Mouse (Mus musculus): ENCODE measurements at regions not wholly inside any gene's neighbourhood (a gene's known extent, or its start where the extent isn't known, plus 50 kb on each side); places are given as distances from the start of the nearest gene placed in this dataset.
"Not testable (repeated sequence)": the region's sequence is repeated elsewhere in the genome, so short reads cannot be mapped to it uniquely, and the experiment has no call there.

DNA sequence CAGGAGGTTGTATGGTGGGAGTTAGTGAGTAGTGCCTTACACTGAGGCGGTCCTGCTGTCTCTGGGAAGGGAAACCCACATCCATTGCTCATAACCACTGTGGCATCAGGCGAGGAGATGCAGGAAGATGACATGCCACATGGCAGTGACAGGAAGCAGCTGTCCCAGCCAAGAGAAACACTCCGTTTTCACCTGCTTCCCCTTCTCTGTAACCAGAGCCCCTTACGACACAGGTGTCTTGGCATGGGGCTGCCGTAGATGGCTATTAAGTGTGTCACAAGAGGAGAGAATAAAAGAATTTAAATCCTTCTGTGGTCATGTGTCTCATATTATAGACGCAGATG lies 81.5 kb upstream of the Gm5148 start:
- peak; percentile 87 for DNase-seq (ENCODE audit: extremely low read depth, insufficient read length, low spot score)

DNA sequence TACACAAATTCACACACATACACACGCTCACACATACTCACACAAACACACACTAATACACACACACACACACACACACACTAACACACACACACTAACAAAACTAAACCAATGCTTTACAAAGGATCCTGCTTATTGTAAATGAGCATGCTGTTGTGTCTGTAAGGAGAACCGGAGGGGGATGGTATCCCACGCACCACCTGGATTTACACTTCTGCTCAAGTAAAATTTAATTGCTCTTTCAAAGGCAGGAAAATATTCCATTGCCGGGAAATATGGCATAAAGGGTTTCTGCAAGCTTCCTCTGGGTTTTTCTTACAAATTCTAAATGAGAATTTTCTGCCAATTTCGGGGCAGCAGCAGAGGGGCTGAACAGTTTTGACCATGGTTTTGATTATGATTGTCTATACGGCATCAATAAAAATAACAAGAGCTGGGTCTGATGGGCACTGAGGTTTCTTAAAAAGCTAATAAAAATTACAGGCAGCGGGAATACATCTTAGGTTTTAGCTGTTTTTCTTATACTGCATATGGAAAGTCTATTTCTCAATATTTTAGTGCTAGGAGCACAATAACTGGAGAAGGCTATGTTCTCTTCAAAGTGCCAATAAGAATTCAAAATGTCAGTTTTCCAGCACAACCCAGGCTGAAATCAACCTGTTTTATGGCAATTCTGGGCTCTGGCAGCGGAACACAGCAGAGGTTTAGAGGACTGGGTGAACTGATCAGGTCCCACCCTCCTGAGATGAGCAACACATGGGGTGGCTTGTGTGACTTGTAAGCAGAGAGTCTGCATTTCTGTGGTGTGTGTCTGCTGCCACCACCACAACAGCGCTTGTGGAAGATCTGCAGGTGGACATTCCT lies 80.9 kb upstream of the Gm5148 start:
- DNase-seq (ENCODE audit: extremely low read depth, insufficient read length, low spot score), result no peak

DNA sequence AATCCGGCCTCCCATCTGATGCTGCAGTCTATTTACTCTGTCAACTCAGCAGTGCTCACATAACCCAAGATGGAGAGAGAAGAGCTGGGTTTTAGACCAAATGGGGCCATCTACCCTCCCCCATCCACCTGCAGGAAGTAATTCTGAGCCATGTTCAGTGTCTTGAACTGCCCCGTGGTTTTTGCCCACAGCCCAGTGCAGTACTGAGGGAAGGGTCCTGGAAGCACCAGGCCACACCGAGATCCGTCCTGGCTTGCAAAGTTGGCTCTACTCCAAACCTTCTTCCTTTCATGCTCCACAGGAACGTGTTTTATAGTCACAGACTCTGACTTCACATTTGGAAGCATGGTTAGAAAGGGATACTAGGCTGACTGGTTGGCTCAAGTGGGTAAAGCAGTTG lies 80.0 kb upstream of the Gm5148 start:
- peak; percentile 52 for DNase-seq (ENCODE audit: extremely low read depth, insufficient read length, low spot score)

DNA sequence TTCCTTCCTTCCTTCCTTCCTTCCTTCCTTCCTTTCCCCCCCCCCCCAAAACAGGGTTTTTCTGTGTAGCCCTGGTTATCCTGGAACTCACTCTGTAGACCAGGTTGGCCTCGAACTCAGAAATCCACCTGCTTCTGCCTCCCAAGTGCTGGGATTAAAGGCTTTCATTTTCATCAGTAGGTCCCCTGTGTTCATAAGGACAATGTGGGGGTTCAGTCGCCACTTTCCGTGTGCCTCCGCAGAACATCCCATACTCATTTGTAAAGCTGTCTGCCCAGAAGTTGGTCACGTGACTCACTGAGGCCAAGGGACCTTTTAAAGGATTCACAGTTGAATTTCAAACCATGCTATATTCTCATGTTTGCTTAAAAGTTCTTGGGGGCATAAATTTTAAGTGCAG lies 79.5 kb upstream of the Gm5148 start:
- DNase-seq (ENCODE audit: extremely low read depth, insufficient read length, low spot score), result not testable (repeated sequence)

DNA sequence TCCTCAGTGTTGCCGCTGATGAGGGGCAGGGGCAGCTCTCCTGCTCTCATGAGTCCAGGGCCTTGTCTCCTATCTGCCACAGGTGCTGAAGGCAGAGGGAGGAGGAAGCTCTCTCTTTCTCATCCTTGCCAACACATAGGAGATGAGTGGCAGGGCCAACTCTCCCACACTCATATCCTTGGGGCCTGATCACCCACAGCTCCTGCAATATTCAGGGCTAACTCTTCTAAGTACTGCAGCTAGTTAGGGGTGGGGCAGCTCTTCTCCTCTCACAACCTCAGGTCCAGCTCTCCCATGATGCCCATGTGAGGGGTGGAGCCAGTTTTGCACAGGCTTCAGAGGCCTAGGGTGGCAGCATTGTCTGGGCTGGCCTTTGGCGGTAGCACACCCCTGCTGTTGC lies 77.3 kb upstream of the Gm5148 start:
- DNase-seq (ENCODE audit: extremely low read depth, insufficient read length, low spot score), result no peak

DNA sequence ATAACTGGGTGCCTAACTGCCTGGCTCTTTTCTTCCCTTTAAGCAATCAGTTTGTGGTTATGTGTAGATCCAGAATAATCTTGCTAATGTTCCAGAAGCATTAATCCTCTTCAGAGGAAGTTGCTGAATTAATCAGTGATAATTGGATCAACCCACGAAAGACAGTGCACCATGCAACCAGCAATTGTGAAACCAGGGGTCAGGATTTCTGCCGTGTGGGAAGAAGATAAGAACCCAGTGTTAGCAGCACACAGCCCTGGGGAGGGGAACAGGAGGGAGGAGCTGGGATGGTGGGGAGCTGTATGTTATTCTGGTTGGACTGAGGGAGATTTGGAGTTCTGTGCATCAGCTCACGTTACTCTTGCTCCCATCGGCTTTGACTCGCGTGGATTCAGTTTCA lies 75.5 kb upstream of the Gm5148 start:
- DNase-seq (ENCODE audit: extremely low read depth, insufficient read length, low spot score), result no peak

DNA sequence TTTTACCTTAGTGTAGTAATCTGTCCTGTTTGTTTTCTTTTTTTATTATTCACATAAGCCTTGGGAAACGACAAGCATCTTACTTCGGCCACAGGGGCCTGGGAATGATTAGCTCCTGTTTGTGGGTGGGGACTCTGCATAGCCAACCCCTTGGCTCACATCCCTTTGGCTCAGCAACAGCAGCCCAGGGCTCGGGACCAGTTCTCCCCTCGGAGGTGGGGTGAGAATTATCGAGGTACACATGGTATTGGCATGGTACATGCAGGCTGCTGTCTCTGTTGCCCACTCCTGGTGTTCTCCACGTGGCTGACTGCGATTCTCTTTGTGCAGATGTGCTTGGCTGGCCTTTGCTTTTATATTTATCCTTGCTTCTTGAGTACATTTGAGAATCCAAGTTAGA lies 65.4 kb upstream of the Gm5148 start:
- DNase-seq (ENCODE audit: extremely low read depth, insufficient read length, low spot score), result no peak

DNA sequence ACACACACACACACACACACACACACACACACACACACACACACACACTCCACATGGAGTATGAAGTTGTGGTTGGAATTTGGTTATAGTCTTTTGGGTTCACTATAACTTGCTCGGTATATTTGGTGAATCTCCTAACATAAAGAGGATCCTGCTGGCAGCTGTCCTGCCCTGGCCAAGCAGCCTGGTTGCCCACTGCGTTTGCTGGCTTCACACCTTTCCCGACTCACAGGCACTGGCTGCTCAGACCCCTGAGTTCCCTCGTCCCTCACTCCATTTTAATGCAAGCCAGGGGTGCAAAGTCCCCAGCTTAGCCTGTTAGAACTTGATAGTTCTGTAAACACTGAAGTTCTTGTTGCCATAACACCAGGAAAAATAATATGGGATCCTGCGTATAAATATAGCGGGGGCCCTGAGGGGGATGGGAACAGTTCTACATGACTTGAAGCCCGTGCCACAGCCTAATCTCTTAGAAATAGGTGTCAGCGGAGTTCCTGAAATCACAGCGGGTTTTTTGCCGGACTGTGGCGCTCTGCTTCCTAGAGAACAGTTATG lies 64.9 kb upstream of the Gm5148 start:
- DNase-seq (ENCODE audit: extremely low read depth, insufficient read length, low spot score), result no peak

DNA sequence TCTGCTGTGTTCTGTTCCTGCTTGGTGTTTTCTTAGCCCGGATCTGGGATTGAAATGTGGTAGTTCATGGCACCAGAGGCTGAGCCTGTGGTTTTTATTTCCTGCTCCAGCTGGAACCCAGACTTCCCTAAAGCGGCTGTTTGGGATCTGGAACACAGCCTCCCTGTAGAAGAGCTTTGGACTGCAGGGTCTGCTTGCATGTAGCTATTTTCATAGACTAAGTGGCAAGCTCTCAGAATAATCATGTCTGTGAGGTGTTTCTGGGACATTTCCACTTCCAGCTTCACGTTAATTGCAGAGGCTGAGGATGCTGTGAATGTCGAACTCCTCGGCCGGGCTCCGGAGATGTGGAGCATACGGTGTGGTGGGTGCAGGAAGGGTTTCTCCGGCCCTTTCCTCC lies 64.1 kb upstream of the Gm5148 start:
- no peak for DNase-seq (ENCODE audit: extremely low read depth, insufficient read length, low spot score)

DNA sequence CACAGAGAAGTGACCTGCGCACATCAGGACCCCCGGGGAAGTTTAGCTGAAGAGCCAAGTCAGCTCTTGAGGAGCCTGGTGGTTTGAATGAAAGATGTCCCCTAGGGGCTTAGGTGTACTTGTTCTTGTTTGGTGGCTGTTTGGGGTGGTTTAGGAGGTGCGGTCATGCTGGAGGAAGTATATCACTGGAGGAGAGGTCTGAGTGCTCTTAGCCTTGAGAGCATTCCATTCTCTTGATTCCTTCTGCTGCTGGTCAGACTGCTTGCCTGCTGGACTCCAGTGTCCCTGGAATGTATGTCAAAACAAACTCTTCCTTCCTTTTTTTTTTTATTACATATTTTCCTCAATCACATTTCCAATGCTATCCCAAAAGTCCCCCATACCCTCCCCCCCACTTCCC lies 62.5 kb upstream of the Gm5148 start:
- DNase-seq (ENCODE audit: extremely low read depth, insufficient read length, low spot score), result no peak

DNA sequence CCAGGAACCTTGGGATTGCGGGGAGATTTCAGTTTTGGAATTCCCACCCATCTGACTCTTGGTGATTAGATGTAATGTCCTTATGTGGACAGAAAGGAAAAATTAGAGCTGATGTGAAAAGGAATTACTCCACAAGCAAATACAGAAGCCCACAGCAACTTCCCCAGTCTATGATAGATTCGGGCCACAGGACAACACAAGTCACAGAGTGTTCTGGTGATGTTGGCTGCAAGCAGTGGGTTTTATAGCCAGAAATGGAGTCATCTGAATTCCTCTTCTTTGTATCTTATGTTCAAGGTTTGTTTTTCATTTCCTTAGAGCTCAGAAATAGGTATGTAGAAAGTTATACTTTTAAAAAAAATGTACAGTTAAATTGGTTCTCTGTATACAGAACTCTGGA lies 56.8 kb upstream of the Gm5148 start:
- DNase-seq (ENCODE audit: extremely low read depth, insufficient read length, low spot score), result no peak

DNA sequence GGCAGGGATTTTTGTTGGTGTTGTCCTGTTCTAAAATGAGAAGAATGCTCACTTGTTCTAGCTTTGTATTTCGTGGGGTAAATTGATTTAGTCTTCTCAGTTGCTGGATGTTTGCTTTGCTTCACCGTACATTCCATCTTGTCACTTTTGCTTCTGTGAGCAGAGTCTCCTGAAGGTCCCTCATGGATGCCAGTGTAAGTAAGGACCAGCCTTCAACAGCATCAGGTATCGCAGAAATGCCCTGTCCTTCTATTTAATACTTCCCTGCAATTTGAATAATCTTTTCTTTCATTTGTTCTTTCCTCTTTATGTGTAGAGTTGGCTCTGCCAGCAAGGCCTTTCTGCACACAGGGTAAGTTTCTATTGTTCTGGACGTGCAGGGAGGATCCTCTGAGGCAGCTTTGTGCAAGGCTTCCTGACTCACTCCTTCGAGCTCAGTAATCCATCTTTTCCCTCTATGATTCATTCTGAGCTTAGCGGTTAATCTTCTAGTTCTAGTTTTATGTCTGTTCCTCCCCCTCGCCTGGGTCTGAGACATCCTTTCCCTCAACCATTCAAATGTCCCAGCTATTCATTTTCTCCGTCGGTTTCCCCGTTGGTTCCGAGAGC lies 55.7 kb upstream of the Gm5148 start:
- peak; percentile 39 for DNase-seq (ENCODE audit: extremely low read depth, insufficient read length, low spot score)

DNA sequence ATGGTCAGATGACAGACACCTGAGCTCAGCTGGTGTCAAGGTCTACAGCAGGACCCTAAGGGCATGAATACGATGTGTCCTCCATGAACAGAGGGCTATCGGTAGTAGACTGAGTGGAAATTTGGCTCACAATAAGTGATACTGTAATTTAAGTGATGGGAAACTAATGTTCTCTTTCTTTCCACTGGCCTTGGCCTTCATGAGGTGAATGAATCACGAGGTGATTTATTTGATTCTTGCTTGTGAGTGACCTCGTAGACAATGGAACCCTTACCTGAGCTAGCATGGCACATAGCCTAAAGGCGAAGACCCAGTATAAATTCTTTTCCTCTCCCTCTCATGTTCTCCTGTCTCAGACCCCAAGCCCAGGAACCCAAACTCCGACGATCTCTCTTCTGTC lies 54.1 kb upstream of the Gm5148 start:
- no peak for DNase-seq (ENCODE audit: extremely low read depth, insufficient read length, low spot score)

DNA sequence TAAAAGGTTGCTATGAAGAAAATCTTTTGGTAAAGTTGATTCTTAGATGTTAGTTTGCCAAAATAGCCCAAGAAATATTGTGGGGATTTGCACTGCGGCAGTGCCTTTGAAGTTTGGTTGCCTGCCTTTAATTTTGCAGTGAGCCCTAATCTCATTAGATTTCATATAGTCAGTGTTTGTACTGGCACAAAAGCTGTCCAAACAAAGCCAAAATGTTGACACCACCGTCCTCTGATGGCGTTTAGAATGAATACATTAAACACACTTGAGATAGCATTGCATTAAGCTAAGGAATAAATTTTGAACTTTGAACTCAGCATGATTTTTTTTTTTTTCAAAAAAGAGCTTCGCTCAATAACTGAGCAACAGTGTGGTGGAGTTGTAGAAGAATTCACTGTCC lies 51.9 kb upstream of the Gm5148 start:
- DNase-seq (ENCODE audit: extremely low read depth, insufficient read length, low spot score), result no peak
